In genomic region chr12:112808587-112809364, GRCm38 (mm10) we compare ENCODE assay signal across 8 mouse cellular contexts. TPM values are rescaled to one million over a fixed set of nuclear protein-coding genes. Genes with fewer than 3 reads are reported as not detected.
DNase-seq lines count a peak whose midpoint lies in the region; TF ChIP-seq lines count a peak whose summit lies in the region.

Clba1 (plus strand) TSS chr12:112808937.

- H3K27me3 ChIP-seq in megakaryocyte, embryonic 14.5 days (replicated peaks): peaks cover 22% of the 10 kb centered on the region

- peak; percentile 55 for TF ChIP-seq CTCF in gastrocnemius, adult 2 months (IDR thresholded peaks at IDR 0.05)

- peaks cover 34% of the 10 kb centered on the region for H3K36me3 ChIP-seq in megakaryocyte, embryonic 14.5 days (replicated peaks; ENCODE audit: low read length)

- H3K9me3 ChIP-seq in megakaryocyte, embryonic 14.5 days: no peaks in the 10 kb centered on the region

- intact Hi-C loops in gastrocnemius, adult 2 months (cut with DNase I): loop anchor here (2.0 kb wide), 1 partner anchor 20 kb away; the partner anchor contains the start of gene Cdca4

- peak within 1 kb of the TSS; percentile 90 for H3K4me3 ChIP-seq in gastrocnemius, adult 2 months
- peak within 1 kb of the TSS; percentile 97 for H3K4me3 ChIP-seq in megakaryocyte, embryonic 14.5 days (replicated peaks)

- H3K4me1 ChIP-seq in megakaryocyte, embryonic 14.5 days: peaks cover 76% of the 10 kb centered on the region

- H3K27ac ChIP-seq in gastrocnemius, adult 2 months: peak within 1 kb of the TSS; percentile 74

- peak; percentile 85 for DNase-seq in WW6 (ENCODE audit: low read depth, low spot score)
- peak; percentile 72 to 91 for DNase-seq in cerebellum, postnatal 4 days (ENCODE audit: low spot score in 2 of 2)
- DNase-seq in gastrocnemius, adult 2 months: peak; percentile 96
- DNase-seq in hindlimb bud, embryonic 11.5 days (ENCODE audit: extremely low spot score, low read depth, low spot score): peak; percentile 73
- peak; percentile 79 to 94 for DNase-seq in left cerebral cortex, adult 8-10 months (ENCODE audit: low spot score in 2 of 2)
- DNase-seq in right cerebral cortex, postnatal 10 days (ENCODE audit: low spot score in 2 of 2): peak; percentile 96 to 97
- peak; percentile 90 for DNase-seq in urinary bladder, postnatal 25 days (ENCODE audit: low spot score)

RNA-seq across cellular contexts. Expression of gene Clba1, which starts in this region (rescaled TPM):
- under 1 TPM; 0.20 to 0.36 TPM for total RNA-seq in gastrocnemius, adult 2 months (2021)
- 10 to 100 TPM; 15.1 to 16.5 (median 16.1) TPM for total RNA-seq in left cerebral cortex, adult 8-10 months (2022)
- polyA plus RNA-seq in megakaryocyte, embryonic 14.5 days (2012; ENCODE audit: insufficient read depth, low replicate concordance): 8.2 and 25.4 TPM in 2 replicates

Comparison
In these comparisons a context has a peak if more than half of its experiments do, and no peak if none do; other contexts are left out.
1. Peak in every context shown above with its lines: DNase-seq, H3K4me3 ChIP-seq and H3K27ac ChIP-seq.
2. RNA of gene Clba1 (total RNA-seq): 15.1 to 16.5 TPM in left cerebral cortex, adult 8-10 months; 0.20 to 0.36 TPM in gastrocnemius, adult 2 months; every median in the first group is over 10 times any median in the second.
3. Peak in DNase-seq, H3K4me3 ChIP-seq and H3K27ac ChIP-seq in gastrocnemius, adult 2 months; RNA of the gene not detected or under 1 TPM.